Comparison of ENCODE assay signal across 15 mouse cellular contexts in the genomic region with DNA sequence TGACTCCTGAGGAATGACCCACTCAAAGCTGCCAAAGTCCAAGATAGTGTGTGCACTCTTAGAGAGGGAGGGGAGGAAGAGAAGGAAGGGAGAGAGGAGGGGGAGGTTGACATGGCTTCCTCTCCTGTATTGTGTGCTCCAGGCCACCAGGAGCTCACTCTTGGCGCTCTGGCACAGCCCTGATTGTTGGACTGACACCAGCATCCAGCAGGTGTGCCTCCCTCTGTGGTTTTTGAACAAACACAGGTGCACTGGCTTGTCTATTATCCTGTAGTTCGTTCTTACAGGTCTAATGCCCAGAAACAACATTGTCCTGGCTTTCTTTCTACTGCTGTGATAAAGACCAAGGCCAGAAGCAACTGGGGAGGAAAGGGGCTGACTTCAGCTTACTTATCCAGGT.
"Had no signal": no experiment of that assay in that cellular context is flagged by ENCODE, and none has a peak within 500 bp of the region (broad histone marks: within the 10 kb centered on the region; RNA-seq: fewer than 3 reads in every experiment).

No protein-coding gene starts in this region.

- H3K27ac ChIP-seq: liver, embryonic 13.5 days; liver, embryonic 15.5 days; macrophage; midbrain, embryonic 13.5 days; midbrain, embryonic 15.5 days; neural tube, embryonic 12.5 days had no signal

- H3K36me3 ChIP-seq: liver, embryonic 13.5 days; liver, embryonic 15.5 days; midbrain, embryonic 13.5 days; midbrain, embryonic 15.5 days; neural tube, embryonic 12.5 days had no signal

- H3K27me3 ChIP-seq: liver, embryonic 13.5 days; liver, embryonic 15.5 days; midbrain, embryonic 13.5 days; midbrain, embryonic 15.5 days; neural tube, embryonic 12.5 days had no signal

- H3K4me2 ChIP-seq: liver, embryonic 13.5 days; liver, embryonic 15.5 days; midbrain, embryonic 11.5 days; midbrain, embryonic 13.5 days; midbrain, embryonic 15.5 days; neural tube, embryonic 12.5 days had no signal

- H3K4me3 ChIP-seq: liver, embryonic 13.5 days; liver, embryonic 15.5 days; megakaryocyte, embryonic 14.5 days; midbrain, embryonic 13.5 days; midbrain, embryonic 15.5 days; neural tube, embryonic 12.5 days had no signal

- H3K9ac ChIP-seq: liver, embryonic 13.5 days; liver, embryonic 15.5 days; liver, postnatal 0 days; midbrain, embryonic 13.5 days; midbrain, embryonic 15.5 days; neural tube, embryonic 12.5 days had no signal

- H3K9me3 ChIP-seq: liver, embryonic 13.5 days; liver, embryonic 15.5 days; megakaryocyte, embryonic 14.5 days; midbrain, embryonic 13.5 days; midbrain, embryonic 15.5 days; neural tube, embryonic 12.5 days had no signal

- DNase-seq: liver, embryonic 13.5 days; liver, postnatal 0 days; lung, postnatal 14 days; lung, postnatal 36 days; right cerebral cortex, postnatal 14 days; thymus, adult 18-20 months; thymus, postnatal 14 days; thymus, postnatal 36 days had no signal

- ATAC-seq: liver, postnatal 0 days; midbrain, embryonic 13.5 days; midbrain, embryonic 15.5 days had no signal

- H3K4me1 ChIP-seq: midbrain, embryonic 13.5 days; midbrain, embryonic 15.5 days; neural tube, embryonic 12.5 days had no signal
